Mouse (Mus musculus) liver, adult 2 months (tissue): Measurements from ENCODE around the gene Ssc4d. TPM values are rescaled to one million over a fixed set of nuclear protein-coding genes. Genes with fewer than 3 reads are reported as not detected.

Experiments used
- DNase-seq: peaks from one replicate; pipeline ENCODE4 v3.0.0-alpha.2; 2011; ENCODE audit warnings: low read depth, low spot score; ENCODE audit errors: extremely low read depth
- H3K27ac ChIP-seq: fragments of 200-500 bp; replicated peaks from 2 replicates; pipeline ENCODE4 v1.5.1; 2012; ENCODE audit warnings: low read depth, mild to moderate bottlenecking, control low read depth, inconsistent platforms, low read length; ENCODE audit not compliant: insufficient read depth
- H3K27me3 ChIP-seq: fragments of 200-500 bp; 2 replicates; pipeline ENCODE4 v1.6.1; 2012; ENCODE audit warnings: mild to moderate bottlenecking, moderate library complexity, low read length, inconsistent platforms; ENCODE audit not compliant: control insufficient read depth, insufficient read depth
- H3K36me3 ChIP-seq: fragments of 200-500 bp; 2 replicates; pipeline ENCODE4 v1.6.1; 2012; ENCODE audit warnings: low read length, inconsistent platforms; ENCODE audit not compliant: control insufficient read depth, insufficient read depth
- H3K4me1 ChIP-seq: fragments of 200-500 bp; 2 replicates; pipeline ENCODE4 v1.6.1; 2011; ENCODE audit warnings: low read length; ENCODE audit not compliant: control insufficient read depth, insufficient read depth
- H3K4me3 ChIP-seq: fragments of 200-500 bp; 2 replicates; pipeline ENCODE4 v1.5.1; 2011; ENCODE audit warnings: low read depth, mild to moderate bottlenecking, control low read depth, low read length, moderate library complexity; ENCODE audit not compliant: insufficient read depth
- H3K79me2 ChIP-seq: fragments of 200-500 bp; 2 replicates; pipeline ENCODE4 v1.6.1; 2012; ENCODE audit warnings: inconsistent platforms, mild to moderate bottlenecking, low read length, moderate library complexity; ENCODE audit not compliant: control insufficient read depth, insufficient read depth
- H3K9ac ChIP-seq: fragments of 200-500 bp; 2 replicates; pipeline ENCODE4 v1.6.1; 2012; ENCODE audit warnings: low read depth, mild to moderate bottlenecking, control low read depth, inconsistent platforms, low read length
- CTCF ChIP-seq: fragments of 200-500 bp; IDR thresholded peaks from 2 replicates; pipeline ENCODE4 v1.5.1; 2011; ENCODE audit warnings: low read depth, low read length, control low read depth
- POLR2A ChIP-seq: fragments of 200-500 bp; IDR thresholded peaks from 2 replicates; pipeline ENCODE4 v1.6.1; 2011; ENCODE audit warnings: low read length, control low read depth; ENCODE audit not compliant: insufficient read depth; ENCODE audit errors: extremely low read depth
- WGBS: fragments of 180-500 bp; shearing (Covaris S2); methylation state at CpG from one replicate; pipeline ENCODE4 v1.1.7; 2018; 5-methylcytosine and 5-hydroxymethylcytosine counted together
- polyA plus RNA-seq: library from polyadenylated mRNA; depleted of rRNA; stranded (reverse); fragments of >200 nt; gene quantifications from 2 replicates; pipeline ENCODE4 v1.2.3, GENCODE M21; 2012
- total RNA-seq: library from RNA; depleted of rRNA; stranded (reverse); fragments of >200 nt; gene quantifications from 2 replicates; pipeline ENCODE4 v1.2.3, GENCODE M21; 2014

Gene Ssc4d
- total and polyA plus RNA-seq, 2 experiments, result 4.8 to 6.5 TPM

GRCm38 (mm10) chr5:135957207-135957974, 16.9 kb downstream of the Ssc4d start:
- Histone ChIP-seq H3K4me1 (peaks cover 12% of the 10 kb centered on the region), H3K27me3 (no peaks in the 10 kb centered on the region), H3K27ac (peak overlapping the region; percentile 98), H3K79me2 (no peaks in the 10 kb centered on the region), H3K36me3 (no peaks in the 10 kb centered on the region), H3K4me3 (peak overlapping the region; percentile 40), H3K9ac (peak overlapping the region; percentile 66)
- DNase-seq, result peak; percentile 97
- TF ChIP-seq CTCF, result no peak
- peak; percentile 79 for TF ChIP-seq POLR2A
- WGBS, result 8% methylated on average over 28 of the region's 28 CpGs

- no peak overlapping the region for H3K9ac ChIP-seq
- H3K79me2 ChIP-seq, result no peaks in the 10 kb centered on the region
- DNase-seq, result peak; percentile 22
- WGBS, result 88% methylated on average over 9 of the region's 9 CpGs
- H3K27ac ChIP-seq, result peak overlapping the region; percentile 91
- no peaks in the 10 kb centered on the region for H3K36me3 ChIP-seq
- TF ChIP-seq POLR2A, result no peak
- TF ChIP-seq CTCF, result no peak
- peaks cover 8% of the 10 kb centered on the region for H3K4me1 ChIP-seq
- no peaks in the 10 kb centered on the region for H3K27me3 ChIP-seq
- H3K4me3 ChIP-seq, result no peak overlapping the region
Measured at GRCm38 (mm10) chr5:135956300-135957206, 17.8 kb downstream of the Ssc4d start.

- H3K27me3 ChIP-seq, result no peaks in the 10 kb centered on the region
- 90% methylated on average over 2 of the region's 2 CpGs for WGBS
- no peaks in the 10 kb centered on the region; the same call in 1 of the 2 replicates for H3K4me1 ChIP-seq
- no peak overlapping the region for H3K27ac ChIP-seq
- no peaks in the 10 kb centered on the region for H3K79me2 ChIP-seq
- no peak overlapping the region for H3K9ac ChIP-seq
- H3K36me3 ChIP-seq, result no peaks in the 10 kb centered on the region
- H3K4me3 ChIP-seq, result no peak overlapping the region
- DNase-seq, result no peak
- TF ChIP-seq POLR2A, result no peak
- no peak for TF ChIP-seq CTCF
Measured at GRCm38 (mm10) chr5:135952830-135953229, 21.5 kb downstream of the Ssc4d start.

- H3K4me1 ChIP-seq, result no peaks in the 10 kb centered on the region
- no peaks in the 10 kb centered on the region for H3K27me3 ChIP-seq
- no peak overlapping the region for H3K4me3 ChIP-seq
- no peak overlapping the region for H3K27ac ChIP-seq
- no peak overlapping the region for H3K9ac ChIP-seq
- DNase-seq, result no peak
- whole genome bisulfite sequencing, result 94% methylated on average over 2 of the region's 2 CpGs
- H3K36me3 ChIP-seq, result no peaks in the 10 kb centered on the region
- TF ChIP-seq CTCF (no peak), POLR2A (no peak)
- H3K79me2 ChIP-seq, result no peaks in the 10 kb centered on the region
Measured at GRCm38 (mm10) chr5:135951660-135952059, 22.7 kb downstream of the Ssc4d start.

GRCm38 (mm10) chr5:135950710-135951412, 23.5 kb downstream of the Ssc4d start:
- H3K27ac ChIP-seq, result no peak overlapping the region
- no peaks in the 10 kb centered on the region for H3K27me3 ChIP-seq
- H3K9ac ChIP-seq, result no peak overlapping the region
- H3K79me2 ChIP-seq, result no peaks in the 10 kb centered on the region
- no peak overlapping the region for H3K4me3 ChIP-seq
- WGBS, result 88% methylated on average over 11 of the region's 11 CpGs
- no peak for DNase-seq
- no peak for TF ChIP-seq CTCF
- no peak for TF ChIP-seq POLR2A
- H3K4me1 ChIP-seq, result no peaks in the 10 kb centered on the region
- no peaks in the 10 kb centered on the region for H3K36me3 ChIP-seq
